Mouse (Mus musculus) forebrain, embryonic 12.5 days (tissue): ENCODE data around the gene Iqca. TPM values are rescaled to one million over a fixed set of nuclear protein-coding genes. Genes with fewer than 3 reads are reported as not detected.

Experiments used
- ATAC-seq: fragments of 200-750 bp; cut with Nextera tagmentation; 2 replicates; pipeline ENCODE4 v1.8.0; 2017; ENCODE audit warnings: moderate TSS enrichment; ENCODE audit not compliant: low FRiP score
- H3K27ac ChIP-seq: fragments of 300-500 bp; sonication (generic); 2 replicates; pipeline ENCODE4 v1.5.1; 2016; ENCODE audit warnings: mild to moderate bottlenecking
- H3K27me3 ChIP-seq: fragments of 300-500 bp; sonication (generic); 2 replicates; pipeline ENCODE4 v1.6.1; 2016; ENCODE audit warnings: mild to moderate bottlenecking
- H3K36me3 ChIP-seq: fragments of 300-500 bp; sonication (generic); replicated peaks from 2 replicates; pipeline ENCODE4 v1.6.1; 2016; ENCODE audit warnings: mild to moderate bottlenecking
- H3K4me1 ChIP-seq: fragments of 300-500 bp; sonication (generic); 2 replicates; pipeline ENCODE4 v1.6.1; 2016
- H3K4me2 ChIP-seq: fragments of 300-500 bp; sonication (generic); 2 replicates; pipeline ENCODE4 v1.6.1; 2016; ENCODE audit warnings: mild to moderate bottlenecking, moderate library complexity
- H3K4me3 ChIP-seq: fragments of 300-500 bp; sonication (generic); replicated peaks from 2 replicates; pipeline ENCODE4 v1.5.1; 2016; ENCODE audit warnings: mild to moderate bottlenecking
- H3K9ac ChIP-seq: fragments of 300-500 bp; sonication (generic); 2 replicates; pipeline ENCODE4 v1.6.1; 2016; ENCODE audit warnings: mild to moderate bottlenecking
- H3K9me3 ChIP-seq: fragments of 300-500 bp; sonication (generic); 2 replicates; pipeline ENCODE4 v1.6.1; 2016
- WGBS: fragments of 180-500 bp; shearing (Covaris S2); methylation state at CpG from one replicate; pipeline ENCODE4 v1.1.7; 2016; 5-methylcytosine and 5-hydroxymethylcytosine counted together
- polyA plus RNA-seq: library from polyadenylated mRNA; unstranded; fragments of >200 nt; fragmentation: Nextera tagmentation; extraction: Ambion mirVana; gene quantifications from 2 replicates; pipeline ENCODE4 v1.2.1, GENCODE M21; 2016

Gene Iqca
- polyA plus RNA-seq, 1 experiment from 2014 or later, result 0.56 TPM

- 97% methylated on average over 12 of the region's 12 CpGs for WGBS
- H3K36me3 ChIP-seq, result no peaks in the 10 kb centered on the region
- H3K27ac ChIP-seq, result no peak overlapping the region
- H3K9me3 ChIP-seq, result no peaks in the 10 kb centered on the region
- no peak for ATAC-seq
- no peaks in the 10 kb centered on the region for H3K4me1 ChIP-seq
- H3K9ac ChIP-seq, result no peak overlapping the region
- no peak overlapping the region for H3K4me3 ChIP-seq
- H3K27me3 ChIP-seq, result no peaks in the 10 kb centered on the region; the same call in 1 of the 2 replicates
- H3K4me2 ChIP-seq, result no peak overlapping the region
Observed at GRCm38 (mm10) chr1:90124561-90124960, 28.6 kb downstream of the Iqca start.

GRCm38 (mm10) chr1:90120706-90121105 lies 32.5 kb downstream of the Iqca start:
- WGBS, result 82% methylated on average over 6 of the region's 6 CpGs
- Histone ChIP-seq H3K4me2 (no peak overlapping the region), H3K9ac (no peak overlapping the region), H3K4me1 (no peaks in the 10 kb centered on the region), H3K27me3 (no peaks in the 10 kb centered on the region; the same call in 1 of the 2 replicates), H3K36me3 (no peaks in the 10 kb centered on the region), H3K4me3 (no peak overlapping the region), H3K27ac (no peak overlapping the region), H3K9me3 (no peaks in the 10 kb centered on the region)
- ATAC-seq, result no peak

- Histone ChIP-seq H3K4me2 (no peak overlapping the region), H3K27ac (no peak overlapping the region), H3K27me3 (no peaks in the 10 kb centered on the region; the same call in 1 of the 2 replicates), H3K9ac (no peak overlapping the region), H3K4me1 (no peaks in the 10 kb centered on the region), H3K36me3 (no peaks in the 10 kb centered on the region), H3K4me3 (no peak overlapping the region), H3K9me3 (no peaks in the 10 kb centered on the region)
- 94% methylated on average over 12 of the region's 12 CpGs for WGBS
- no peak for ATAC-seq
Observed at GRCm38 (mm10) chr1:90119214-90119613, 34.0 kb downstream of the Iqca start.

- Histone ChIP-seq H3K36me3 (no peaks in the 10 kb centered on the region), H3K9me3 (no peaks in the 10 kb centered on the region), H3K27ac (no peak overlapping the region), H3K4me2 (no peak overlapping the region), H3K4me3 (no peak overlapping the region), H3K27me3 (no peaks in the 10 kb centered on the region; the same call in 1 of the 2 replicates), H3K9ac (no peak overlapping the region), H3K4me1 (peaks cover 3% of the 10 kb centered on the region; the same call in 1 of the 2 replicates)
- ATAC-seq, result no peak
- WGBS, result 90% methylated on average over 7 of the region's 7 CpGs
Observed at GRCm38 (mm10) chr1:90117207-90117606, 36.0 kb downstream of the Iqca start.

- no peak overlapping the region for H3K4me2 ChIP-seq
- no peak overlapping the region for H3K9ac ChIP-seq
- no peak overlapping the region for H3K27ac ChIP-seq
- no peaks in the 10 kb centered on the region for H3K27me3 ChIP-seq
- H3K36me3 ChIP-seq, result no peaks in the 10 kb centered on the region
- H3K9me3 ChIP-seq, result no peaks in the 10 kb centered on the region
- WGBS, result 89% methylated on average over 5 of the region's 5 CpGs
- H3K4me3 ChIP-seq, result no peak overlapping the region
- H3K4me1 ChIP-seq, result peaks cover 3% of the 10 kb centered on the region; the same call in 1 of the 2 replicates
- no peak for ATAC-seq
Observed at GRCm38 (mm10) chr1:90114586-90114985, 38.6 kb downstream of the Iqca start.

GRCm38 (mm10) chr1:90113655-90114244 lies 39.5 kb downstream of the Iqca start:
- Histone ChIP-seq H3K36me3 (no peaks in the 10 kb centered on the region), H3K4me3 (no peak overlapping the region), H3K4me1 (peaks cover 3% of the 10 kb centered on the region; the same call in 1 of the 2 replicates), H3K9ac (no peak overlapping the region), H3K4me2 (no peak overlapping the region), H3K27me3 (no peaks in the 10 kb centered on the region), H3K9me3 (no peaks in the 10 kb centered on the region), H3K27ac (no peak overlapping the region)
- ATAC-seq, result no peak
- 80% methylated on average over 6 of the region's 6 CpGs for WGBS

- Histone ChIP-seq H3K9me3 (no peaks in the 10 kb centered on the region), H3K4me3 (no peak overlapping the region), H3K27me3 (no peaks in the 10 kb centered on the region), H3K9ac (no peak overlapping the region), H3K27ac (no peak overlapping the region), H3K4me2 (no peak overlapping the region), H3K36me3 (no peaks in the 10 kb centered on the region), H3K4me1 (peaks cover 3% of the 10 kb centered on the region; the same call in 1 of the 2 replicates)
- no peak for ATAC-seq
- WGBS, result 89% methylated on average over 2 of the region's 2 CpGs
Observed at GRCm38 (mm10) chr1:90112669-90113068, 40.5 kb downstream of the Iqca start.

- H3K4me1 ChIP-seq, result peaks cover 3% of the 10 kb centered on the region; the same call in 1 of the 2 replicates
- H3K36me3 ChIP-seq, result no peaks in the 10 kb centered on the region
- no peak overlapping the region for H3K27ac ChIP-seq
- no peak overlapping the region for H3K4me3 ChIP-seq
- no peak overlapping the region for H3K9ac ChIP-seq
- no peak overlapping the region for H3K4me2 ChIP-seq
- no peak for ATAC-seq
- WGBS, result 67% methylated on average over 2 of the region's 2 CpGs
- no peaks in the 10 kb centered on the region for H3K9me3 ChIP-seq
- no peaks in the 10 kb centered on the region for H3K27me3 ChIP-seq
Observed at GRCm38 (mm10) chr1:90111198-90111839, 41.9 kb downstream of the Iqca start.

- no peak for ATAC-seq
- no peaks in the 10 kb centered on the region for H3K36me3 ChIP-seq
- H3K9ac ChIP-seq, result no peak overlapping the region
- WGBS, result 83% methylated on average over 8 of the region's 8 CpGs
- no peak overlapping the region for H3K4me2 ChIP-seq
- H3K27me3 ChIP-seq, result no peaks in the 10 kb centered on the region
- no peak overlapping the region for H3K4me3 ChIP-seq
- no peak overlapping the region for H3K27ac ChIP-seq
- H3K9me3 ChIP-seq, result no peaks in the 10 kb centered on the region
- H3K4me1 ChIP-seq, result no peaks in the 10 kb centered on the region
Observed at GRCm38 (mm10) chr1:90103896-90104487, 49.2 kb downstream of the Iqca start.

GRCm38 (mm10) chr1:90100360-90101232 lies 52.6 kb downstream of the Iqca start:
- Histone ChIP-seq H3K4me2 (no peak overlapping the region), H3K9me3 (no peaks in the 10 kb centered on the region), H3K9ac (no peak overlapping the region), H3K36me3 (no peaks in the 10 kb centered on the region), H3K4me1 (no peaks in the 10 kb centered on the region), H3K27ac (no peak overlapping the region), H3K4me3 (no peak overlapping the region), H3K27me3 (no peaks in the 10 kb centered on the region)
- 70% methylated on average over 10 of the region's 10 CpGs for WGBS
- ATAC-seq, result no peak

- Histone ChIP-seq H3K4me2 (no peak overlapping the region), H3K9me3 (no peaks in the 10 kb centered on the region), H3K36me3 (no peaks in the 10 kb centered on the region), H3K27me3 (no peaks in the 10 kb centered on the region), H3K4me1 (no peaks in the 10 kb centered on the region), H3K27ac (no peak overlapping the region), H3K9ac (no peak overlapping the region), H3K4me3 (no peak overlapping the region)
- WGBS, result 83% methylated on average over 10 of the region's 10 CpGs
- no peak for ATAC-seq
Observed at GRCm38 (mm10) chr1:90092816-90093493, 60.2 kb downstream of the Iqca start.
